Mouse (Mus musculus) neural tube, embryonic 14.5 days (tissue): ENCODE data around the gene Dus1l. TPM values are rescaled to one million over a fixed set of nuclear protein-coding genes. Genes with fewer than 3 reads are reported as not detected.

Experiments used
- ATAC-seq: fragments of 200-750 bp; cut with Nextera tagmentation; 2 replicates; pipeline ENCODE4 v1.8.0; 2017; ENCODE audit warnings: low read depth, mild to moderate bottlenecking, moderate TSS enrichment, moderate library complexity
- H3K27ac ChIP-seq: fragments of 300-500 bp; sonication (generic); 2 replicates; pipeline ENCODE4 v1.5.1; 2014; ENCODE audit warnings: low read depth, mild to moderate bottlenecking, control low read depth, low read length, moderate library complexity, mixed read lengths
- H3K27me3 ChIP-seq: fragments of 300-500 bp; sonication (generic); 2 replicates; pipeline ENCODE4 v1.6.1; 2014; ENCODE audit warnings: low read length; ENCODE audit not compliant: control insufficient read depth, insufficient read depth
- H3K36me3 ChIP-seq: fragments of 300-500 bp; sonication (generic); 2 replicates; pipeline ENCODE4 v1.6.1; 2014; ENCODE audit warnings: low read length, mixed read lengths; ENCODE audit not compliant: control insufficient read depth, insufficient read depth
- H3K4me1 ChIP-seq: fragments of 300-500 bp; sonication (generic); 2 replicates; pipeline ENCODE4 v1.6.1; 2014; ENCODE audit warnings: low read length; ENCODE audit not compliant: control insufficient read depth, insufficient read depth
- H3K4me2 ChIP-seq: fragments of 300-500 bp; sonication (generic); 2 replicates; pipeline ENCODE4 v1.6.1; 2014; ENCODE audit warnings: mild to moderate bottlenecking, low read depth, low read length, control low read depth
- H3K4me3 ChIP-seq: fragments of 300-500 bp; sonication (generic); 2 replicates; pipeline ENCODE4 v1.5.1; 2014; ENCODE audit warnings: low read depth, low read length, control low read depth, mixed read lengths
- H3K9ac ChIP-seq: fragments of 300-500 bp; sonication (generic); replicated peaks from 2 replicates; pipeline ENCODE4 v1.6.1; 2014; ENCODE audit warnings: low read depth, mild to moderate bottlenecking, control low read depth, low read length, mixed read lengths
- H3K9me3 ChIP-seq: fragments of 300-500 bp; sonication (generic); 2 replicates; pipeline ENCODE4 v1.6.1; 2016; ENCODE audit warnings: low read length; ENCODE audit not compliant: control insufficient read depth
- WGBS: fragments of 180-500 bp; shearing (Covaris S2); extraction: QIAGEN DNeasy Blood & Tissue Kit; methylation state at CpG from one replicate; pipeline ENCODE4 v1.1.7; 2014; 5-methylcytosine and 5-hydroxymethylcytosine counted together
- polyA plus RNA-seq: library from polyadenylated mRNA; unstranded; fragments of >200 nt; fragmentation: Nextera tagmentation; extraction: Ambion mirVana; gene quantifications from 2 replicates; pipeline ENCODE4 v1.2.1, GENCODE M21; 2014

Gene Dus1l
- polyA plus RNA-seq, 1 experiment from 2014 or later, result 44.8 TPM

DNA sequence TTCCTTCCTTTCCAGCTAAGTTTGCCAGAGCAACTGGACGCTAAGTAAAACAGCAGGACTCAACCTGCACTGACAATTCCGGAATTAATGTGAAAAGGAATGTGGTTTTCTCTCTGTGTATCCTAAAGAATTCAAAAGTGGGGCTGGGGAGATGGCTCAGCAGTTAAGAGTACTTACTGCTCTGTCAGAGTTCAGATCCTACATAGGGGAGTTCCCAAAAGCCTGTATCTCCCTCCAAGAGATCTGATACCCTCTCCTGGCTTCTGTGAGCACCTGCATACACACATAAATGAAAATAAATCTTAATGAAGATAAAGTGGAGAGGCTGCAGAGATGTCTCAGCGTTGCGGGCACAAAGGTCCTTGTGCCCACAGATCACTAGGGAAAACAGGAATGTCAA is 44.6 kb downstream of the Dus1l start:
- no peak overlapping the region for H3K4me3 ChIP-seq

DNA sequence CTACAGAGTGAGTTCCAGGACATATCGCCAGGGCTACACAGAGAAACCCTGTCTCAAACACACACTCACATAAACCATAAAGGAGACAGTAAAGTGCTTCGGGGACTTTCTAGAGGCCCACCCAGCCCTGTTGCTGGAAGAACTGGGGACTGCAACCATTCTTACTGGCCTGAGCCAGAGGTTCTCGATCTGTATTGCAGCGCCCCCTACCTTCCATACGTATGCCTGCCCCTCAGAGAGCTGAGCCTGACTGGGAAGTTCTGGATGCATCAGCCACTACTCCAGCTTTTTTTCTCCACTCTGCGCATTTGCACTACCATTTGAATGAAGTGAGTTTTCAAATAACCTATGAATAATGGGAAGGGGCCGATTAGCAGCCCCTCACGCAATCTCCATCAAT is 46.8 kb downstream of the Dus1l start:
- no peak overlapping the region for H3K4me3 ChIP-seq
- H3K9me3 ChIP-seq, result no peaks in the 10 kb centered on the region
- no peaks in the 10 kb centered on the region for H3K4me1 ChIP-seq
- WGBS, result 60% methylated on average over 8 of the region's 8 CpGs
- no peak overlapping the region for H3K9ac ChIP-seq
- no peak overlapping the region for H3K4me2 ChIP-seq
- H3K27me3 ChIP-seq, result no peaks in the 10 kb centered on the region
- no peak for ATAC-seq
- H3K36me3 ChIP-seq, result no peaks in the 10 kb centered on the region
- H3K27ac ChIP-seq, result no peak overlapping the region

More for the DNA sequence above, 44.6 kb downstream of the Dus1l start:
- WGBS, result 78% methylated on average over 4 of the region's 4 CpGs
- Histone ChIP-seq H3K9me3 (no peaks in the 10 kb centered on the region), H3K4me2 (no peak overlapping the region), H3K27me3 (no peaks in the 10 kb centered on the region), H3K36me3 (no peaks in the 10 kb centered on the region), H3K4me1 (no peaks in the 10 kb centered on the region), H3K9ac (no peak overlapping the region), H3K27ac (no peak overlapping the region)
- no peak for ATAC-seq

DNA sequence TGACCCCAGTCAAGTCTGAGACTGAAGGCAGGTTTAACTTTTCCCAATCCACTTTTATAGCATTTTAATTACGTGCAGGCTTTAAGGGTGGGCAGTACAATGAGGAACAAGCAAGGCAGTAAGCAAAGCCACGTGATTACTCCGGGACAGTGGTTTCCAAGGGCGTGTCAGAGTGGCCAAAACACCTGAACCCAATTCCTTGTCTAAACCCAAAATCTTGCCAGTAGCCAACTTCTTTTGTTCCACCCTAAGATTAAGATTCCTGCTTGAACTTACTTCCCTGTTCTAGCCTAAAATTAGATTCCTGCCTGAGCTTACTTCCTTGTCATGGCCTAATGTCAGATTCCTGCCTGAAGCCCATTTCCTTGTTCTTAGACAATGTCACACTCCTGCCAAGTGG is 48.2 kb downstream of the Dus1l start:
- WGBS, result 71% methylated on average over 4 of the region's 4 CpGs
- no peaks in the 10 kb centered on the region for H3K4me1 ChIP-seq

DNA sequence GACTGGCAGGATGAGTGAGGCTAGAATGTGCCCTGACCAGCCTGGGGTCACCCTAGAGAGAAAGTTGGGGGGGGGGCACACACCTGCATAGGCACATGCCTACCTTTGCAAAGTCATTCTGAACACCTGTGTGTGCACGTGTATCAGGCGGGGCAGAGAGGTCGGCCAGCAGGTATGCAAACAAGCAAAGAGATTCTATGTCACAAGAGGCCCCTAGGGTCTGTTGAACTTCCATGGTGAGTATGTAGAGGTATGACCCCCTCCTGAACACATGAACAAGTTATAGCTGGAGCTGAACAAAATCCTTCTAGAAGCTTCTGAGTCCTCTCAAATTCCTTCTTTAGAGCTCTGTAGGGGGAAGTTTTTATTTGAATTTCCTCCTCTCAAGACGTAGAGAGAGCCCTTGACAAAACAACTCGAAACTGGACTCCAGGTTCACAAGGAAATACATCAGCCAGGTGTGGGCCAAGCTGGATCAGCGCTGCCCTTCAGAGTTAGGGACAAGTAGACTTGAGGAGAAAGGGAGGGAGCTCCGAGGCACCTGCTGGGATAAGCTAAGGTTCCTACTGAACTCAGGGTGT is 52.0 kb downstream of the Dus1l start:
- no peaks in the 10 kb centered on the region for H3K27me3 ChIP-seq
- WGBS, result 78% methylated on average over 7 of the region's 7 CpGs
- H3K9me3 ChIP-seq, result no peaks in the 10 kb centered on the region
- H3K36me3 ChIP-seq, result no peaks in the 10 kb centered on the region
- no peak overlapping the region for H3K4me2 ChIP-seq
- no peak overlapping the region for H3K27ac ChIP-seq
- H3K9ac ChIP-seq, result no peak overlapping the region
- H3K4me3 ChIP-seq, result no peak overlapping the region
- ATAC-seq, result no peak
- H3K4me1 ChIP-seq, result no peaks in the 10 kb centered on the region

More for the DNA sequence above, 48.2 kb downstream of the Dus1l start:
- Histone ChIP-seq H3K27ac (no peak overlapping the region), H3K27me3 (no peaks in the 10 kb centered on the region), H3K36me3 (no peaks in the 10 kb centered on the region), H3K9ac (no peak overlapping the region), H3K9me3 (no peaks in the 10 kb centered on the region), H3K4me2 (no peak overlapping the region), H3K4me3 (no peak overlapping the region)
- ATAC-seq, result no peak

DNA sequence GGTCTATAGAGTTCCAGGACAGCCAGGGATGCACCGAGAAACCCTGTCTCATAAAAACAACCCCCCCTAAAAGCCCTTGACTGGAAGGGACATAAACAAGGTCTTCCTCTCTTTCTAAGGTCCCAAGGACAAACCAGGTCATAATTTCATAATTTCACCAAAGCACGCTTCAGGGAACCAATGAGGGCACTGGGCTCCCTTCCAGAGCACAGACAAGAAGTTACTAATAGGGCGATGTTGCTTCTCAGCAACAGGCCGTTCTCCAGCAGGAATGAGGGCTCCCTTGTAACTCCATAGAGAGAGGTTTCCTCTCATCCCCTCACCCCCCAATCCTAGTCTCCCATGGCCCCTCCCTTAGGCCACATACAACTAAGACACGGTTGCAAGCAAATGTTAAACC is 55.2 kb downstream of the Dus1l start:
- no peak overlapping the region for H3K9ac ChIP-seq
- ATAC-seq, result no peak
- no peak overlapping the region for H3K4me3 ChIP-seq
- no peaks in the 10 kb centered on the region for H3K36me3 ChIP-seq
- H3K27me3 ChIP-seq, result no peaks in the 10 kb centered on the region
- WGBS, result 95% methylated on average over 5 of the region's 5 CpGs
- no peak overlapping the region for H3K27ac ChIP-seq
- H3K9me3 ChIP-seq, result no peaks in the 10 kb centered on the region
- no peaks in the 10 kb centered on the region for H3K4me1 ChIP-seq
- H3K4me2 ChIP-seq, result no peak overlapping the region

Other genes with a start within 250 kb of the Dus1l start
- 248 and 267 TPM in 2 replicates for gene Mcrip1, start 246.7 kb downstream of the Dus1l start, polyA plus RNA-seq
- not detected in 2 replicates for gene Ppp1r27, start 245.3 kb downstream of the Dus1l start, polyA plus RNA-seq
- 248 and 330 TPM in 2 replicates for gene P4hb, start 223.2 kb downstream of the Dus1l start, polyA plus RNA-seq
- gene Arhgdia, start 214.8 kb downstream of the Dus1l start, polyA plus RNA-seq, result 419 and 479 TPM in 2 replicates
- gene Alyref, start 198.0 kb downstream of the Dus1l start, polyA plus RNA-seq, result 191 and 222 TPM in 2 replicates
- 209 and 236 TPM in 2 replicates for gene Anapc11, start 198.0 kb downstream of the Dus1l start, polyA plus RNA-seq
- 1.3 TPM in 1 of 2 replicates, not detected in the other for gene Npb, start 187.9 kb downstream of the Dus1l start, polyA plus RNA-seq
- 170 and 187 TPM in 2 replicates for gene Pcyt2, start 178.5 kb downstream of the Dus1l start, polyA plus RNA-seq
- gene Sirt7, start 171.2 kb downstream of the Dus1l start, polyA plus RNA-seq, result 42.8 and 48.2 TPM in 2 replicates
- 30.5 and 36.8 TPM in 2 replicates for gene Mafg, start 162.8 kb downstream of the Dus1l start, polyA plus RNA-seq
- 15.3 and 24.9 TPM in 2 replicates for gene Pycr1, start 152.6 kb downstream of the Dus1l start, polyA plus RNA-seq
- 2.3 and 2.5 TPM in 2 replicates for gene Myadml2, start 148.2 kb downstream of the Dus1l start, polyA plus RNA-seq
- 1.3 and 6.2 TPM in 2 replicates for gene Notum, start 135.2 kb downstream of the Dus1l start, polyA plus RNA-seq
- gene Aspscr1, start 123.4 kb downstream of the Dus1l start, polyA plus RNA-seq, result 137 and 141 TPM in 2 replicates
- 87.6 and 95.8 TPM in 2 replicates for gene Cenpx, start 82.7 kb downstream of the Dus1l start, polyA plus RNA-seq
- 53.9 and 59.4 TPM in 2 replicates for gene Lrrc45, start 82.5 kb downstream of the Dus1l start, polyA plus RNA-seq
- gene Rac3, start 74.9 kb downstream of the Dus1l start, polyA plus RNA-seq, result 70.7 and 135 TPM in 2 replicates
- gene Dcxr, start 69.1 kb downstream of the Dus1l start, polyA plus RNA-seq, result 10.2 and 10.5 TPM in 2 replicates
- 0.39 and 0.81 TPM in 2 replicates for gene Cbr2, start 64.3 kb downstream of the Dus1l start, polyA plus RNA-seq
- gene Hmga1b, start 33.6 kb downstream of the Dus1l start, polyA plus RNA-seq, result 0.52 and 2.1 TPM in 2 replicates
- gene Rfng, start 12.2 kb downstream of the Dus1l start, polyA plus RNA-seq, result 89.6 and 91.1 TPM in 2 replicates
- 302 and 312 TPM in 2 replicates for gene Gps1, start 12.1 kb downstream of the Dus1l start, polyA plus RNA-seq
- gene Fasn, start 28.1 kb upstream of the Dus1l start, polyA plus RNA-seq, result 107 and 117 TPM in 2 replicates
- 6.1 and 6.7 TPM in 2 replicates for gene Ccdc57, start 136.5 kb upstream of the Dus1l start, polyA plus RNA-seq
- gene Slc16a3, start 152.1 kb upstream of the Dus1l start, polyA plus RNA-seq, result 2.9 and 4.6 TPM in 2 replicates
- 57.8 and 81.1 TPM in 2 replicates for gene Csnk1d, start 194.9 kb upstream of the Dus1l start, polyA plus RNA-seq
- gene Cd7, start 243.0 kb upstream of the Dus1l start, polyA plus RNA-seq, result not detected in 2 replicates